Mouse (Mus musculus): ENCODE results near the gene Entpd1.

- TF ChIP-seq HCFC1 (IDR thresholded peaks at IDR 0.05; ENCODE audit: borderline replicate concordance, insufficient read depth, low read length) (no peak), ZC3H11A (IDR thresholded peaks at IDR 0.05; ENCODE audit: borderline replicate concordance, low read depth, low read length) (no peak), ZNF384 (IDR thresholded peaks at IDR 0.05; ENCODE audit: low read depth, low read length) (no peak), CHD2 (IDR thresholded peaks at IDR 0.05; ENCODE audit: low read depth, low read length) (no peak), MAFK (IDR thresholded peaks at IDR 0.05; ENCODE audit: insufficient read depth, low read depth, low read length) (peak; percentile 98)
Observed at GRCm38 (mm10) chr19:40675329-40675728, 63.2 kb downstream of the Entpd1 start.

Measured in ES-E14 (cell line).